Mouse (Mus musculus): ENCODE data around the gene Gm20816. TPM values are rescaled to one million over a fixed set of nuclear protein-coding genes. Genes with fewer than 3 reads are reported as not detected.
"Not testable (repeated sequence)": the region's sequence is repeated elsewhere in the genome, so short reads cannot be mapped to it uniquely, and the experiment has no call there.

Gene Gm20816
- not detected in 2 replicates for polyA plus RNA-seq (2014; fragmentation: Nextera tagmentation; extraction: Ambion mirVana)

GRCm38 (mm10) chrY:68537655-68538054 lies at the start of gene Gm20816:
Gene Gm20816 (plus strand): TSS chrY:68537955.
- not testable (repeated sequence) for H3K9ac ChIP-seq (ENCODE audit: low read length); H3K9me3 ChIP-seq (replicated peaks; ENCODE audit: control insufficient read depth, low read length); H3K4me3 ChIP-seq (ENCODE audit: low read depth, low read length); DNase-seq (ENCODE audit: low spot score); H3K27ac ChIP-seq (ENCODE audit: low read depth, low read length); ATAC-seq; H3K36me3 ChIP-seq (ENCODE audit: control insufficient read depth, insufficient read depth, low read length); H3K4me1 ChIP-seq (ENCODE audit: control insufficient read depth, insufficient read depth, low read length); H3K27me3 ChIP-seq (replicated peaks; ENCODE audit: control insufficient read depth, insufficient read depth, low read length); H3K4me2 ChIP-seq (ENCODE audit: low read length)
- no CpG with 5 or more reads among the region's 3 CpGs for WGBS

Other genes starting within 250 kb of the Gm20816 start
- not detected in 2 replicates for gene Gm20937, start 243.1 kb upstream of the Gm20816 start, polyA plus RNA-seq (2014; fragmentation: Nextera tagmentation; extraction: Ambion mirVana)